Mouse (Mus musculus) forebrain, embryonic 10.5 days (tissue): ENCODE results near the gene 4930469K13Rik. TPM values are rescaled to one million over a fixed set of nuclear protein-coding genes. Genes with fewer than 3 reads are reported as not detected.

Source experiments
- DNase-seq: peaks from one replicate; pipeline ENCODE4 v3.0.0-alpha.2; 2017; ENCODE audit warnings: low spot score; ENCODE audit errors: extremely low spot score
- H3K27ac ChIP-seq: fragments of 300-500 bp; sonication (generic); 2 replicates; pipeline ENCODE4 v1.5.1; 2016; ENCODE audit warnings: mild to moderate bottlenecking
- H3K27me3 ChIP-seq: fragments of 300-500 bp; sonication (generic); 2 replicates; pipeline ENCODE4 v1.6.1; 2016; ENCODE audit warnings: mild to moderate bottlenecking; ENCODE audit not compliant: poor library complexity, severe bottlenecking
- H3K36me3 ChIP-seq: fragments of 300-500 bp; sonication (generic); replicated peaks from 2 replicates; pipeline ENCODE4 v1.6.1; 2016; ENCODE audit warnings: mild to moderate bottlenecking, moderate library complexity
- H3K4me1 ChIP-seq: fragments of 300-500 bp; sonication (generic); 2 replicates; pipeline ENCODE4 v1.6.1; 2016
- H3K4me3 ChIP-seq: fragments of 300-500 bp; sonication (generic); 2 replicates; pipeline ENCODE4 v1.5.1; 2016; ENCODE audit warnings: mild to moderate bottlenecking, moderate library complexity
- H3K9me3 ChIP-seq: fragments of 300-500 bp; sonication (generic); 2 replicates; pipeline ENCODE4 v1.6.1; 2016; ENCODE audit warnings: mild to moderate bottlenecking, moderate library complexity
- WGBS: fragments of 180-500 bp; shearing (Covaris S2); methylation state at CpG from one replicate; pipeline ENCODE4 v1.1.7; 2016; 5-methylcytosine and 5-hydroxymethylcytosine counted together
- polyA plus RNA-seq: library from polyadenylated mRNA; unstranded; fragments of >200 nt; fragmentation: Nextera tagmentation; extraction: Ambion mirVana; gene quantifications from 2 replicates; pipeline ENCODE4 v1.2.1, GENCODE M21; 2016

The 4930469K13Rik gene
- polyA plus RNA-seq, 1 experiment from 2014 or later: not detected

DNA sequence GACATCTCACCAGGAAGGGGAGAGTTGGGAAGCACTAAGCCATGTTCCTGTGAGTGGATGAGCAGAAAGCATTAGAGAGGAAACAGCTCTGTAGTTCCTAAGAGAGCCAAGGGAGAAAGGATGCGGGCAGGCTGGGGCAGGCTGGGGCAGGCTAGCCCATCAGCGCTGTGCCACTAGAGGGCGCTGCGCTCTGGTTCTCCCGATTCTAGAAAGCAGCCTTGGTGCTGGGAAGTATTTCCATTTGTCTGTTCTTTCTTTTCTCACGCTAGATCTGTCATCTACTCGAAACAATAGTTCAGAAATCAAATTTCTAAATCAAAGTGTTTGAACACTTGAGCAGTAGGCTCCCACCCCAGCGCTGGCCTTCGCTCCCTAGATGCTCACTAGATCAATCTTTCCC, 164.1 kb downstream of the 4930469K13Rik start:
- H3K4me1 ChIP-seq: peaks cover 29% of the 10 kb centered on the region
- 64% methylated on average over 9 of the region's 9 CpGs for WGBS
- no peaks in the 10 kb centered on the region for H3K27me3 ChIP-seq
- H3K4me3 ChIP-seq: no peak overlapping the region
- no peaks in the 10 kb centered on the region for H3K36me3 ChIP-seq
- DNase-seq: no peak
- no peaks in the 10 kb centered on the region for H3K9me3 ChIP-seq
- H3K27ac ChIP-seq: no peak overlapping the region

DNA sequence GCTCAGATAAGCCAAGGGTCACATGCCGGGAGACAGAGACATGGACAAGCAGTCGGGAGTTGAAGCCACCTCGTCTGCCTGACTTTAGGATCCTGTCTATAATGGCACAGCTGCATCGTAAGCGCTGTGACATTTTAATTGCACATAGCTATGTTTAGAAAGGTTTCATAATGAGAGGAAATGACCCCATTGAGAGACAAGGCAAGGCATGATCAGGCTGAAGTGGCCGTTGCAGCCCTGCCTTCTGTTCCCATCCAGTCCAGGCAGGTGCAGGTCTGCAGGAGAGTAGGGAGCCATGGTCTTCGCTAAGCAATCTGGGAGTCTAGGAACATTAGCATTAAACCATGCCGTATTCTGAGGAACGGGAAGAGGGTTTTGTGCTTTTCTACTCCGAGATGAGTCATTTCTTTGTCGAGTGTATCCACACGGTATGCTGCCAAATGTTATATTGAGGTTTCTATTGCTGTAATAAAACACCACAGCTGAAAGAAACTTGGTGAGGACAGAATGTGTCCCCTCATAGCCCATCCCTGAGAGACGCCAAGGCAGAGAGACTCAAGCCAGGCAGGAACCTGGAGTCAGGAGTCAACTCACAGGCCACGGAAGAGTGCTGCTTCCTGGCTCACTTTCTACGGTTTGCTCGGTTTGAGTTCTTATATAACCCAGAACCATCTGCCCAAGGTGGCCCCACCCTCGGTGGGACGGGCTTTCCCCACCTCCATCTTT, 165.8 kb downstream of the 4930469K13Rik start:
- no peaks in the 10 kb centered on the region for H3K36me3 ChIP-seq
- H3K27ac ChIP-seq: 0 out of 2 replicates have a peak overlapping the region, but pooled peaks have one; percentile 15
- WGBS: 80% methylated on average over 18 of the region's 18 CpGs
- 0 out of 2 replicates have a peak, but pooled peaks cover 4% of the 10 kb centered on the region for H3K27me3 ChIP-seq
- no peaks in the 10 kb centered on the region for H3K9me3 ChIP-seq
- no peak overlapping the region for H3K4me3 ChIP-seq
- DNase-seq: no peak
- peaks cover 24% of the 10 kb centered on the region for H3K4me1 ChIP-seq

DNA sequence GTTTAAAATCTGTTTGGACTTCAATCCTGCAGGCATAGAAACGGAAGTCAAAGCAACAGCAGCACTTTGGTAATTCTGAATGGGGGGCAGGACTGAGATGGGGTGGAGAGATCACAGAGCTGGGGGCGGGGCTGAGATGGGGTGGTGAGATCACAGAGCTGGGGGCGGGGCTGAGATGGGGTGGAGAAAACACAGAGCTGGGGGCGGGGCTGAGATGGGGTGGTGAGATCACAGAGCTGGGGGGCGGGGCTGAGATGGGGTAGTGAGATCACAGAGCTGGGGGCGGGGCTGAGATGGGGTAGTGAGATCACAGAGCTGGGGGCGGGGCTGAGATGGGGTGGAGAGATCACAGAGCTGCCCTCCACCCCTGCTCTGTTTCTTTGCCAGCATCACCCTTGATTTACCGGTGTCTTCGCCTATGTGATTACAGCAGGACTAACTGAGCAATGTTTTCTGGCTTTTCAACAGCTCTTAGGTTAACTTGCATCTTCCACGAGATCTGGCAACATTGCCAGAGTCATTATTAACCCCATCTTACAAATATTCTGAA, 166.4 kb downstream of the 4930469K13Rik start:
- H3K27ac ChIP-seq: 0 out of 2 replicates have a peak overlapping the region, but pooled peaks have one; percentile 15
- no peak overlapping the region for H3K4me3 ChIP-seq
- H3K36me3 ChIP-seq: no peaks in the 10 kb centered on the region
- H3K9me3 ChIP-seq: no peaks in the 10 kb centered on the region
- H3K27me3 ChIP-seq: 0 out of 2 replicates have a peak, but pooled peaks cover 7% of the 10 kb centered on the region
- peak; percentile 62 for DNase-seq
- peaks cover 20% of the 10 kb centered on the region for H3K4me1 ChIP-seq
- WGBS: 10% methylated on average over 10 of the region's 10 CpGs

GRCm38 (mm10) chr11:33929412-33929811, 168.9 kb downstream of the 4930469K13Rik start:
- Histone ChIP-seq H3K27ac (no peak overlapping the region), H3K4me1 (peaks cover 20% of the 10 kb centered on the region), H3K36me3 (no peaks in the 10 kb centered on the region), H3K27me3 (0 out of 2 replicates have a peak, but pooled peaks cover 7% of the 10 kb centered on the region), H3K9me3 (no peaks in the 10 kb centered on the region), H3K4me3 (no peak overlapping the region)
- whole genome bisulfite sequencing: 80% methylated on average over 11 of the region's 11 CpGs
- no peak for DNase-seq

DNA sequence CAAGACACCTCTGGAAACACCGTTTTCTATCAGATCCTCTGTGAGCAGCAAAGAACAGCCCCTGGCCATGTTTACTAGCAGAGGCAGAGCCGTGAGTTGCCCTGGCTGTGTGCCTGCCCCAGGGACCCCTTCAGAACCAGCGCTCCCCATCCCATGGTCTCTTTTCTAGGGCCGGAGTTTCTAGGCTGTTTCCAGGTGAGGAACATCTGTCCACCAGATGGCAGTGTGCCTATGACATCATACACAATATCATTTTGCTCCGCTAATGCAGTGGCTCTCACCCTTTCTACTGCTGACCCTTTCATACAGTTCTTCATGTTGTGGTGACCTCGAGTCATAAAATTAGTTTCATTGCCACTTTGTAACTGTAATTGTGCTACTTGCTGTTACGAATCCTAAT, 169.7 kb downstream of the 4930469K13Rik start:
- no peak overlapping the region for H3K27ac ChIP-seq
- no peaks in the 10 kb centered on the region for H3K9me3 ChIP-seq
- 51% methylated on average over 7 of the region's 7 CpGs for WGBS
- no peaks in the 10 kb centered on the region for H3K36me3 ChIP-seq
- 0 out of 2 replicates have a peak, but pooled peaks cover 7% of the 10 kb centered on the region for H3K27me3 ChIP-seq
- H3K4me3 ChIP-seq: no peak overlapping the region
- H3K4me1 ChIP-seq: peaks cover 20% of the 10 kb centered on the region
- DNase-seq: peak; percentile 35

DNA sequence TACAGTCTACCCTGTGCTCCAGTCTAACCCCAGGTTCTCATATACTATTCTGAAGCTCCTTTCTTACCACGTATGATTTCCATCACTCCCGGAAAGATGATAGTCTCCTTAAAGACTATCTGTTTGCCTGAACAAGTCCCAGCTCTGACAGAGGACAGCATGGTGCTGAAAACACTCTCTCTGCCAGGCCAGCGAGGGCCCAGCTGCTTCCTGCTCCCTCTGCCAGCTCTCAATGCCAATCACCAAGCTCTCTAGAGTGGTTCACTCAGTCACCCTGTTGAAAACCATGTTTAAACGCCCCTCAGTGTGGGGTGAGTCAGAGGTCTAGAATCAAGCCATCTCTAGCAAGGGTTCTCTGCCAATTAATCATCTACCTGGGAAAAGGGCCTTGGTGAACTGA, 170.5 kb downstream of the 4930469K13Rik start:
- peaks cover 20% of the 10 kb centered on the region for H3K4me1 ChIP-seq
- H3K27me3 ChIP-seq: 0 out of 2 replicates have a peak, but pooled peaks cover 7% of the 10 kb centered on the region
- no peak overlapping the region for H3K27ac ChIP-seq
- no peak for DNase-seq
- no peak overlapping the region for H3K4me3 ChIP-seq
- H3K36me3 ChIP-seq: no peaks in the 10 kb centered on the region
- WGBS: 84% methylated on average over 4 of the region's 4 CpGs
- no peaks in the 10 kb centered on the region for H3K9me3 ChIP-seq

DNA sequence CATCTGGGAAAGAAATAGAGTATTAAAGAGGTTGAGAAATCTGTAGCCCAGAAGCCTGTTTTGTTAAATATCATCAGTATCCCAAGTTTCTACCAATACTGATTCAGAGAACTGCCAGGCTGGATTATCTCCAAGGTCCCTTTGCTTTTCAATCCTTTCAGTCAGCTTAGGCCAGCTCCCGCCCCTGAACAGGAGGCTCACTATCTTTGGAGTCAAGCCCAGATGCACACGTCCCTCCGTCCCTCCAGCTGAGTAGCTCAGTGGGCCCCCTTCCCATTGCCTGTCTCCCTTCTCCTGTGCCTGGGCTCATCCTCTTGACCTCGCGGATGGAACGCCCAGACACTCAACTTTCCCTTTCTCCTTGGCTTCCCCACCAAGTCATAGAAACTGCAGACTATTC, 171.0 kb downstream of the 4930469K13Rik start:
- Histone ChIP-seq H3K9me3 (no peaks in the 10 kb centered on the region), H3K36me3 (no peaks in the 10 kb centered on the region), H3K27me3 (0 out of 2 replicates have a peak, but pooled peaks cover 7% of the 10 kb centered on the region), H3K4me3 (no peak overlapping the region), H3K4me1 (peaks cover 16% of the 10 kb centered on the region), H3K27ac (no peak overlapping the region)
- WGBS: 58% methylated on average over 6 of the region's 6 CpGs
- DNase-seq: no peak

DNA sequence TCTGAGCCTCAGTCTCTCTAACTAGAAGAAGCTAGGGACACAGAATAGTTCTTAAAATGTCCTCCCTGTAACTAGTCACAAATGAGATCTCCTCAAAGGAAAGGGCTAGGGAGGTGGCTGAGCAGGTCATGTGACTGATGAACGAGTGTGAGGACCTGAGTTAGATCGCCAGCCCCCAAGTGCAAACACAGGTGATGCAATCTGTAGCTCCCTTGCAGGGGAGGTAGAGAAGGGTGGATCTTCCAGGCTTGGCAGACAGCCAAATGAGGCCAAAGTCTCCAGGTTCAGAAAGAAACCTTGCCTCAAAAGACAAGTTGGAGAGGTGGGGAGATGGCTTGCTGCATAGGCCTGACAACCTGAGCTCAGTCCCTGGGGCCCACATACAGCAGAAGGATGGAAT, 171.8 kb downstream of the 4930469K13Rik start:
- no peak overlapping the region for H3K27ac ChIP-seq
- no peaks in the 10 kb centered on the region for H3K9me3 ChIP-seq
- H3K4me3 ChIP-seq: no peak overlapping the region
- H3K27me3 ChIP-seq: 0 out of 2 replicates have a peak, but pooled peaks cover 7% of the 10 kb centered on the region
- H3K4me1 ChIP-seq: peaks cover 17% of the 10 kb centered on the region
- WGBS: 77% methylated on average over 2 of the region's 2 CpGs
- H3K36me3 ChIP-seq: no peaks in the 10 kb centered on the region
- DNase-seq: no peak

DNA sequence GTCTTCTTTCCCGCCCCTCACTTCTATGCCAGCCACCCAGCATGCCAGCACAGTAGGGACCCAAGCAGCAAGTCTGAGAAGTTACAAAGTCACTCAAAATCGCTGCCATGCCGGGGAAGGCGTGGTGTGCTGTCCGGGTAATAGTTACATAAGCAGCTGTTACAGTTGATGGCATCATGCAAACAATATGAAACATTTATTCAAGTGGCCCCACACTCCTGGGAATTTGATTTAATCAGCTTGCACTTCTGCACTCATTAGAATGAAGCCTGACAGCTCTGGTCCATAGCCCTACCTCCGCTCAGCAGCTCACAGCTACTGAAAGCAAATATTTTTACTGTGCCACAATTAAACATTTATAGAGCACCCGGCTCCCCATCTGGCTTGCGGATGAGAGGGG, 172.6 kb downstream of the 4930469K13Rik start:
- Histone ChIP-seq H3K27me3 (0 out of 2 replicates have a peak, but pooled peaks cover 7% of the 10 kb centered on the region), H3K4me3 (no peak overlapping the region), H3K9me3 (no peaks in the 10 kb centered on the region), H3K27ac (no peak overlapping the region), H3K4me1 (peaks cover 17% of the 10 kb centered on the region), H3K36me3 (no peaks in the 10 kb centered on the region)
- WGBS: 87% methylated on average over 8 of the region's 8 CpGs
- DNase-seq: no peak

Other genes with a start within 250 kb of the 4930469K13Rik start
- gene Kcnmb1, start 135.5 kb downstream of the 4930469K13Rik start, polyA plus RNA-seq: 0.04 and 0.09 TPM in 2 replicates
- gene Kcnip1, start 105.4 kb downstream of the 4930469K13Rik start, polyA plus RNA-seq: 3.5 and 3.7 TPM in 2 replicates
- gene Lcp2, start 51.6 kb downstream of the 4930469K13Rik start, polyA plus RNA-seq: 1.2 and 1.7 TPM in 2 replicates
- gene Foxi1, start 109.5 kb upstream of the 4930469K13Rik start, polyA plus RNA-seq: not detected in 2 replicates
- gene Fam196b, start 216.3 kb upstream of the 4930469K13Rik start, polyA plus RNA-seq: 0.36 TPM in 2 replicates